Mouse (Mus musculus) MEL (cell line): ENCODE measurements around the gene Jade2. TPM values are rescaled to one million over a fixed set of nuclear protein-coding genes. Genes with fewer than 3 reads are reported as not detected.

Experiments used
- DNase-seq: peaks from one replicate; pipeline ENCODE4 v3.0.0; 2011; ENCODE audit warnings: low read depth, low spot score
- H3K27ac ChIP-seq: 2 replicates; pipeline ENCODE4 v1.5.1; 2012; ENCODE audit warnings: low read depth, mild to moderate bottlenecking, control low read depth, low read length, moderate library complexity; ENCODE audit not compliant: control insufficient read depth
- H3K27me3 ChIP-seq, 2 experiments: fragments of 150-350 bp in 1 of 2; sonication (generic) in 1 of 2; 2 replicates each; pipeline ENCODE4 v1.6.1; 2012; ENCODE audit warnings: low read length in 2 of 2, mild to moderate bottlenecking in 2 of 2, improper control_type of control experiment in 1 of 2, moderate library complexity in 1 of 2; ENCODE audit not compliant: insufficient read depth in 2 of 2, control insufficient read depth in 1 of 2
- H3K36me3 ChIP-seq, 2 experiments: 2 replicates each; pipeline ENCODE4 v1.6.1; 2012 to 2014; ENCODE audit warnings: low read length in 2 of 2, improper control_type of control experiment in 1 of 2, inconsistent platforms in 1 of 2, mild to moderate bottlenecking in 1 of 2; ENCODE audit not compliant: insufficient read depth in 2 of 2, control insufficient read depth in 1 of 2
- H3K4me1 ChIP-seq, 2 experiments: fragments of 150-350 bp in 1 of 2; sonication (generic) in 1 of 2; 2 replicates each; pipeline ENCODE4 v1.6.1; 2012; ENCODE audit warnings: low read length in 2 of 2, improper control_type of control experiment in 1 of 2, mild to moderate bottlenecking in 1 of 2; ENCODE audit not compliant: insufficient read depth in 2 of 2, control insufficient read depth in 1 of 2
- H3K4me3 ChIP-seq, 2 experiments: fragments of 150-350 bp in 1 of 2; sonication (generic) in 1 of 2; 2 replicates each; pipeline ENCODE4 v1.5.1; 2012; ENCODE audit warnings: low read depth in 2 of 2, low read length in 2 of 2, mild to moderate bottlenecking in 2 of 2, moderate library complexity in 2 of 2, control low read depth in 1 of 2, improper control_type of control experiment in 1 of 2; ENCODE audit not compliant: control insufficient read depth in 1 of 2, insufficient read depth in 1 of 2
- H3K79me2 ChIP-seq: 2 replicates; pipeline ENCODE4 v1.6.1; 2012; ENCODE audit warnings: mild to moderate bottlenecking, low read length, moderate library complexity; ENCODE audit not compliant: control insufficient read depth, poor library complexity, insufficient read depth
- H3K9ac ChIP-seq: 2 replicates; pipeline ENCODE4 v1.6.1; 2012; ENCODE audit warnings: low read depth, mild to moderate bottlenecking, control low read depth, low read length, moderate library complexity; ENCODE audit not compliant: control insufficient read depth, poor library complexity, severe bottlenecking
- H3K9me3 ChIP-seq: fragments of 150-350 bp; sonication (generic); replicated peaks from 2 replicates; pipeline ENCODE4 v1.6.1; 2012; ENCODE audit warnings: mild to moderate bottlenecking, low read length, improper control_type of control experiment, moderate library complexity; ENCODE audit not compliant: insufficient read depth
- CHD1 ChIP-seq: IDR thresholded peaks from 2 replicates; pipeline ENCODE4 v1.6.1; 2012; ENCODE audit warnings: low read depth, mild to moderate bottlenecking, inconsistent platforms, low read length, improper control_type of control experiment
- EP300 ChIP-seq, 2 experiments: IDR thresholded peaks; 2 replicates each; pipeline ENCODE4 v1.6.1; 2011; ENCODE audit warnings: improper control_type of control experiment in 2 of 2, low read length in 2 of 2, low read depth in 1 of 2, mild to moderate bottlenecking in 1 of 2
- ETS1 ChIP-seq: IDR thresholded peaks from 2 replicates; pipeline ENCODE4 v1.6.1; 2012; ENCODE audit warnings: low read depth, mild to moderate bottlenecking, inconsistent platforms, low read length, improper control_type of control experiment, moderate library complexity
- GATA1 ChIP-seq: IDR thresholded peaks from 2 replicates; pipeline ENCODE4 v1.6.1; 2011; ENCODE audit warnings: low read depth, low read length, improper control_type of control experiment
- MEF2A ChIP-seq: IDR thresholded peaks from 2 replicates; pipeline ENCODE4 v1.6.1; 2014; ENCODE audit warnings: low read depth, mild to moderate bottlenecking, inconsistent platforms, low read length, improper control_type of control experiment; ENCODE audit not compliant: poor library complexity, insufficient replicate concordance, severe bottlenecking; ENCODE audit errors: extremely low read depth
- MXI1 ChIP-seq: IDR thresholded peaks from 2 replicates; pipeline ENCODE4 v1.6.1; 2011; ENCODE audit warnings: mild to moderate bottlenecking, low read depth, low read length, improper control_type of control experiment
- POLR2AphosphoS5 ChIP-seq: IDR thresholded peaks from 2 replicates; pipeline ENCODE4 v1.6.1; 2012; ENCODE audit warnings: low read depth, borderline replicate concordance, mild to moderate bottlenecking, inconsistent platforms, low read length, moderate library complexity, mixed read lengths
- TBP ChIP-seq: IDR thresholded peaks from 2 replicates; pipeline ENCODE4 v1.8.0; 2011; ENCODE audit warnings: low read depth, low read length, improper control_type of control experiment
- TCF12 ChIP-seq: IDR thresholded peaks from 2 replicates; pipeline ENCODE4 v1.6.1; 2014; ENCODE audit warnings: low read depth, mild to moderate bottlenecking, inconsistent platforms, low read length, improper control_type of control experiment, moderate library complexity
- UBTF ChIP-seq: IDR thresholded peaks from 2 replicates; pipeline ENCODE4 v1.6.1; 2012; ENCODE audit warnings: low read depth, mild to moderate bottlenecking, inconsistent platforms, low read length, improper control_type of control experiment, moderate library complexity, borderline replicate concordance; ENCODE audit not compliant: insufficient read depth
- ZNF384 ChIP-seq: IDR thresholded peaks from 2 replicates; pipeline ENCODE4 v1.6.1; 2012; ENCODE audit warnings: low read depth, mild to moderate bottlenecking, inconsistent platforms, low read length, improper control_type of control experiment
- polyA plus RNA-seq, 2 experiments: library from polyadenylated mRNA; stranded (reverse) in 1 of 2; unstranded in 1 of 2; fragments of >175 nt in 1 of 2; fragments of >200 nt in 1 of 2; gene quantifications; 2 replicates each; pipeline versions ENCODE4 v1.2.1 to v1.2.4; 2012; ENCODE audit warnings: low replicate concordance in 2 of 2, low read depth in 1 of 2; ENCODE audit not compliant: insufficient read length in 2 of 2, insufficient read depth in 1 of 2, missing spikeins in 1 of 2
- total RNA-seq: library from RNA; depleted of rRNA; stranded (reverse); fragments of 300-350 nt; gene quantifications from 2 replicates; pipeline ENCODE4 v1.2.3, GENCODE M21; 2012

Jade2 gene
- total and polyA plus RNA-seq, 3 experiments = 4.5 to 13.0 TPM; not detected in 1

DNA sequence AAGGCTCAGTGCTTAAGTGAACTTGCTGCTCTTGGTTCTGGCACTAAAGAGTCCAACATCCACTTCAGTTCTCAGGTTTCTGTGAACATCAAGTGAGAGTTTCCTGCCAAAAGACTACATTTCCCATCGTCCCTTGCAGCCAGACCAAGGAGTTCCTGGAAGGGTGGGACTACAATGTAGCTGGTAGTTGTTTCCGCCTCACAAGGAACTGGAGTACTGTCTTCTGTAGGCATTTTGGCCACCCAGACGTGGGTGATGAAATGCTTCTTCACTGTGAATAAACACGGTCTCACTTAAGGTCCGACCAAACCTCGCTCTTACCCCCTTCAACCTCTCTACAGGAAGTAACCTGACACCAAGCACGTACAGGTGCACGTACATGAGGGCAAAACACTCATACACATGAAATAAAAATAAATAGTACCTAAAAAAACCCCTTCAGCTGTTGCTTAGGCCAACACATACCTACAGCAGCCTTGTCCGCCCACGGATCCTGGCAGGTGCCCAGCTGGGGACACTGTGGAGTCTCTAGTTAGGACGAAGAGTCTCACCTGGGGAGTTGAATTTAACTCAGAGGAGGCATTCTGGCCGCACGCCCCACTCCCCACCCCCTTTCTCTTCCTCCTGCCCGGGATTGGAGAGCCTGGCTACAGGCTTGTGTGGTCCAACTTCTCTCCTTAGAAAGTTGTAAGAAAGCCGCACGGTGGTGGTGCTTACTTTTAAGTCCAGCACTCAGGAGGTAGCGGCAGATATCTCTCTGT is 52.1 kb downstream of the Jade2 start (continued):
- no peak for TF ChIP-seq POLR2AphosphoS5
- 0 out of 2 replicates have a peak, but pooled peaks have one; percentile 40 for TF ChIP-seq ZNF384
- peak; percentile 60; the same call in 1 of the 2 replicates for TF ChIP-seq TBP
- TF ChIP-seq TCF12 = 0 out of 2 replicates have a peak, but pooled peaks have one; percentile 25
- no peak for TF ChIP-seq EP300 (IDR thresholded peaks at IDR 0.05; ENCODE audit: low read depth in 1 of 2, low read length in 2 of 2)
- TF ChIP-seq ETS1 = 0 out of 2 replicates have a peak, but pooled peaks have one; percentile 12
- TF ChIP-seq MXI1 = peak; percentile 92

DNA sequence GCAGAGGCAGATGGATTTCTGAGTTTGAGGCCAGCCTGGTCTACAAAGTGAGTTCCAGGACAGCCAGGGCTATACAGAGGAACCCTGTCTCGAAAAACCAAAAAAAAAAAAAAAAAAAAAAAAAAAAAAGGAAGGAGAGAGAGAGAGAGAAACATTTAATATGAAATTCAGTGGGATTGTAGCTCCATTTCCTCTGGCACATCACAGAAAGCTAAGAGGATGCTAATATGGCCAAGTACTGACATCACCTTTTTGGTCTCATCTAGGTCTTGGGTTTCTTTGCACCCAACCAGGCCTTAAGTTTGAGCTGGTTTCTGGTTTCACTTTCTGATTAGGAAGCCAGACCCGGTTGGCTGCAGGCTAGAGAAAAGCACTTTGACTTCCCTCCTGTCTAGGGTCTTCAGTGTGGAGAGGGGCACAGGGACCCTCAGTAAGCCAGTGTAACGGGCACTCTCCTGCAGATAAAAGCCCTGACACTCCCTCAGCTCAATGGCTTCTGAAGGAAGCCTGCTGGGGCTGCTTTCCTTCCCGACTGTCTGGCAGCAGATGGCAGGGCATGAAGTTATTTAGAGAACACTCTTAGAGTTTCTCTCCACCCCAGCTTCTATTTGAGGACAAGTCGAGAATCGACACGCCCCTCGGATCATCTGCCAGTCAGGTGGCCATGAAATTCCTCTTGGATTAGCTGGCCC is 56.7 kb downstream of the Jade2 start:
- peak; percentile 75 for DNase-seq

DNA sequence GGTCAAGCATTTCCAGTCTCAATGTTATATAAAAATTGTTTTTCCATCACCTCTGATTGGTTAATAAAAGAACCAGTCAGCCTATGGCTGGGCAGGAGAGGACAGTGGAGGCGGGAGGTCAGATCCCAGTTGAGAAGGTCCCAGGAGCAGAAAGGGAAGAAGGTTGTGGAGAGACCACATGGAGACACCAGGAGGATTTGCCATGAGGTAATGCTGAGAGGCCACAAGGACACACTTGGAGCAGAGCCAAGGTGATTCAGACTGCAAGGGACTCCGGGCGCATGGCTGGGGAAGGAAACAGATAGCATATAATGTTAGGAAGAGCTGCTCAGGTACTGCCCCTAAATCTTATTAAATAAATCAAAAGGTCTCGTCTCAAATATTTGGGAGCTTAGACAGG is 61.2 kb downstream of the Jade2 start:
- no peaks in the 10 kb centered on the region for H3K9me3 ChIP-seq
- H3K9ac ChIP-seq = no peak overlapping the region
- H3K4me1 ChIP-seq = 0 out of 4 replicates have a peak, but pooled peaks cover 0 to 4% of the 10 kb centered on the region in 2 experiments
- no peaks in the 10 kb centered on the region for H3K27me3 ChIP-seq
- DNase-seq = no peak
- H3K4me3 ChIP-seq = no peak overlapping the region
- no peak overlapping the region for H3K27ac ChIP-seq
- H3K36me3 ChIP-seq = peaks cover 0 to 4% of the 10 kb centered on the region in 2 experiments; a peak in 3 of 4 replicates
- no peaks in the 10 kb centered on the region; the same call in 1 of the 2 replicates for H3K79me2 ChIP-seq
- TF ChIP-seq CHD1 = no peak
- no peak for TF ChIP-seq POLR2AphosphoS5
- no peak for TF ChIP-seq GATA1
- no peak for TF ChIP-seq UBTF
- no peak for TF ChIP-seq TCF12

More for the DNA sequence above, 56.7 kb downstream of the Jade2 start:
- no peaks in the 10 kb centered on the region for H3K9me3 ChIP-seq
- peaks cover 0 to 3% of the 10 kb centered on the region in 2 experiments; a peak in 1 of 4 replicates for H3K36me3 ChIP-seq
- H3K9ac ChIP-seq = peak overlapping the region; percentile 47
- peak; percentile 42; the same call in 1 of the 2 replicates for TF ChIP-seq ETS1
- no peak for TF ChIP-seq MEF2A
- TF ChIP-seq ZNF384 = peak; percentile 63
- no peaks in the 10 kb centered on the region; the same call in 1 of the 2 replicates for H3K79me2 ChIP-seq
- peak overlapping the region; percentile 33 to 76 for H3K4me3 ChIP-seq
- H3K27ac ChIP-seq = peak overlapping the region; percentile 23; the same call in 1 of the 2 replicates
- no peaks in the 10 kb centered on the region for H3K27me3 ChIP-seq
- H3K4me1 ChIP-seq = peaks cover 2 to 10% of the 10 kb centered on the region in 2 experiments; a peak in 3 of 4 replicates
